Mouse (Mus musculus) macrophage (primary cell): Measurements from ENCODE around the gene Fa2h. TPM values are rescaled to one million over a fixed set of nuclear protein-coding genes. Genes with fewer than 3 reads are reported as not detected.

Source experiments
- H3K27ac ChIP-seq: fragments of 350-480 bp; formaldehyde crosslinking; 2 replicates; pipeline ENCODE4 v1.9.0; 2021
- H3K36me3 ChIP-seq: fragments of 350-480 bp; formaldehyde crosslinking; 2 replicates; pipeline ENCODE4 v1.9.0; 2021; ENCODE audit errors: inconsistent target
- H3K4me3 ChIP-seq: fragments of 350-480 bp; formaldehyde crosslinking; 2 replicates; pipeline ENCODE4 v1.9.0; 2021; ENCODE audit errors: inconsistent target
- H3K79me2 ChIP-seq: fragments of 350-480 bp; formaldehyde crosslinking; 2 replicates; pipeline ENCODE4 v1.9.0; 2021; ENCODE audit errors: inconsistent target
- WGBS: methylation state at CpG from one replicate; pipeline ENCODE4 v1.1.7; 2026; ENCODE audit warnings: inconsistent platforms; ENCODE audit not compliant: missing documents; 5-methylcytosine and 5-hydroxymethylcytosine counted together
- polyA plus RNA-seq: library from polyadenylated mRNA; stranded (reverse); fragments of 250-400 nt; gene quantifications from 3 replicates; pipeline ENCODE4 v1.2.4, GENCODE M21; 2018; ENCODE audit warnings: inconsistent platforms
- total RNA-seq, 78 experiments: library from RNA; depleted of rRNA; stranded (reverse); fragments of 250-400 nt; gene quantifications; 1 replicate in 9 of 78; 2 replicates in 24 of 78; 3 replicates in 43 of 78; 4 replicates in 2 of 78; pipeline ENCODE4 v1.2.4; 2018; ENCODE audit warnings: inconsistent platforms in 56 of 78

Gene Fa2h
- total RNA-seq (2018; cell fraction: chromatin; rRNA removed), result not detected
- total RNA-seq (2018; cell fraction: cytosol; rRNA removed), result not detected
- not detected for total RNA-seq (2018; cell fraction: nucleus; rRNA removed)
- polyA plus RNA-seq, result not detected in 3 replicates

GRCm38 (mm10) chr8:111393391-111394363, at the start of gene Fa2h:
Fa2h (minus strand) TSS chr8:111393824.
- 4% methylated on average over 70 of the region's 71 CpGs for WGBS
- Histone ChIP-seq H3K79me2 (no peaks in the 10 kb centered on the region), H3K36me3 (no peaks in the 10 kb centered on the region), H3K4me3 (no peak within 1 kb of the TSS), H3K27ac (no peak within 1 kb of the TSS)

GRCm38 (mm10) chr8:111439189-111439588, 45.6 kb upstream of the Fa2h start:
- WGBS, result 33% methylated on average over 9 of the region's 9 CpGs
- Histone ChIP-seq H3K27ac (no peak overlapping the region), H3K79me2 (no peaks in the 10 kb centered on the region), H3K4me3 (no peak overlapping the region), H3K36me3 (no peaks in the 10 kb centered on the region)

- 56% methylated on average over 11 of the region's 11 CpGs for WGBS
- H3K36me3 ChIP-seq, result no peaks in the 10 kb centered on the region
- no peak overlapping the region for H3K4me3 ChIP-seq
- H3K79me2 ChIP-seq, result no peaks in the 10 kb centered on the region
- no peak overlapping the region for H3K27ac ChIP-seq
These were observed 41.6 kb upstream of the Fa2h start for GRCm38 (mm10) chr8:111435071-111435828.

GRCm38 (mm10) chr8:111424646-111425045, 31.0 kb upstream of the Fa2h start:
- Histone ChIP-seq H3K4me3 (no peak overlapping the region), H3K36me3 (no peaks in the 10 kb centered on the region), H3K27ac (no peak overlapping the region), H3K79me2 (no peaks in the 10 kb centered on the region)
- 97% methylated on average over 9 of the region's 9 CpGs for WGBS

GRCm38 (mm10) chr8:111424181-111424580, 30.6 kb upstream of the Fa2h start:
- no peak overlapping the region for H3K4me3 ChIP-seq
- 94% methylated on average over 11 of the region's 11 CpGs for WGBS
- H3K27ac ChIP-seq, result no peak overlapping the region

GRCm38 (mm10) chr8:111422614-111423013, 29.0 kb upstream of the Fa2h start:
- 70% methylated on average over 2 of the region's 2 CpGs for WGBS
- Histone ChIP-seq H3K27ac (no peak overlapping the region), H3K36me3 (no peaks in the 10 kb centered on the region), H3K79me2 (no peaks in the 10 kb centered on the region), H3K4me3 (no peak overlapping the region)

More at GRCm38 (mm10) chr8:111424181-111424580, 30.6 kb upstream of the Fa2h start:
- Histone ChIP-seq H3K79me2 (no peaks in the 10 kb centered on the region), H3K36me3 (no peaks in the 10 kb centered on the region)

- Histone ChIP-seq H3K4me3 (no peak overlapping the region), H3K27ac (no peak overlapping the region), H3K36me3 (no peaks in the 10 kb centered on the region), H3K79me2 (no peaks in the 10 kb centered on the region)
- 83% methylated on average over 3 of the region's 3 CpGs for WGBS
These were observed 25.5 kb upstream of the Fa2h start for GRCm38 (mm10) chr8:111419171-111419570.

GRCm38 (mm10) chr8:111418601-111419000, 25.0 kb upstream of the Fa2h start:
- H3K36me3 ChIP-seq, result no peaks in the 10 kb centered on the region
- H3K27ac ChIP-seq, result no peak overlapping the region
- WGBS, result 30% methylated on average over 9 of the region's 9 CpGs
- H3K4me3 ChIP-seq, result no peak overlapping the region
- no peaks in the 10 kb centered on the region for H3K79me2 ChIP-seq

- Histone ChIP-seq H3K79me2 (no peaks in the 10 kb centered on the region), H3K36me3 (no peaks in the 10 kb centered on the region), H3K27ac (no peak overlapping the region), H3K4me3 (no peak overlapping the region)
- 67% methylated on average over 10 of the region's 10 CpGs for whole genome bisulfite sequencing
These were observed 23.6 kb upstream of the Fa2h start for GRCm38 (mm10) chr8:111417222-111417621.

- H3K79me2 ChIP-seq, result no peaks in the 10 kb centered on the region
- no peak overlapping the region for H3K4me3 ChIP-seq
- 35% methylated on average over 4 of the region's 4 CpGs for WGBS
- no peak overlapping the region for H3K27ac ChIP-seq
- no peaks in the 10 kb centered on the region for H3K36me3 ChIP-seq
These were observed 9.8 kb upstream of the Fa2h start for GRCm38 (mm10) chr8:111403391-111403790.

- no peak overlapping the region for H3K27ac ChIP-seq
- no peaks in the 10 kb centered on the region for H3K36me3 ChIP-seq
- H3K4me3 ChIP-seq, result no peak overlapping the region
- no peaks in the 10 kb centered on the region for H3K79me2 ChIP-seq
- 16% methylated on average over 3 of the region's 3 CpGs for whole genome bisulfite sequencing
These were observed 2.4 kb downstream of the Fa2h start for GRCm38 (mm10) chr8:111391268-111391667.

- H3K36me3 ChIP-seq, result no peaks in the 10 kb centered on the region
- H3K79me2 ChIP-seq, result no peaks in the 10 kb centered on the region
- no peak overlapping the region for H3K4me3 ChIP-seq
- H3K27ac ChIP-seq, result no peak overlapping the region
- 93% methylated on average over 2 of the region's 2 CpGs for WGBS
These were observed 2.8 kb downstream of the Fa2h start for GRCm38 (mm10) chr8:111390837-111391236.

- H3K79me2 ChIP-seq, result no peaks in the 10 kb centered on the region
- no peaks in the 10 kb centered on the region for H3K36me3 ChIP-seq
- no peak overlapping the region for H3K27ac ChIP-seq
- H3K4me3 ChIP-seq, result no peak overlapping the region
- 47% methylated on average over 4 of the region's 4 CpGs for WGBS
These were observed 4.0 kb downstream of the Fa2h start for GRCm38 (mm10) chr8:111389581-111389980.

- H3K4me3 ChIP-seq, result no peak overlapping the region
- no peak overlapping the region for H3K27ac ChIP-seq
- no peaks in the 10 kb centered on the region for H3K36me3 ChIP-seq
- WGBS, result 66% methylated on average over 9 of the region's 9 CpGs
- no peaks in the 10 kb centered on the region for H3K79me2 ChIP-seq
These were observed 7.7 kb downstream of the Fa2h start for GRCm38 (mm10) chr8:111385915-111386314.

- 61% methylated on average over 2 of the region's 2 CpGs for WGBS
- Histone ChIP-seq H3K4me3 (no peak overlapping the region), H3K36me3 (no peaks in the 10 kb centered on the region), H3K27ac (no peak overlapping the region), H3K79me2 (no peaks in the 10 kb centered on the region)
These were observed 9.0 kb downstream of the Fa2h start for GRCm38 (mm10) chr8:111384628-111385027.
